Mouse (Mus musculus): ENCODE measurements around the gene Pde11a. TPM values are rescaled to one million over a fixed set of nuclear protein-coding genes. Genes with fewer than 3 reads are reported as not detected.

Pde11a gene
- polyA plus RNA-seq, 1 experiment from 2014 or later, result 0.73 TPM

DNA sequence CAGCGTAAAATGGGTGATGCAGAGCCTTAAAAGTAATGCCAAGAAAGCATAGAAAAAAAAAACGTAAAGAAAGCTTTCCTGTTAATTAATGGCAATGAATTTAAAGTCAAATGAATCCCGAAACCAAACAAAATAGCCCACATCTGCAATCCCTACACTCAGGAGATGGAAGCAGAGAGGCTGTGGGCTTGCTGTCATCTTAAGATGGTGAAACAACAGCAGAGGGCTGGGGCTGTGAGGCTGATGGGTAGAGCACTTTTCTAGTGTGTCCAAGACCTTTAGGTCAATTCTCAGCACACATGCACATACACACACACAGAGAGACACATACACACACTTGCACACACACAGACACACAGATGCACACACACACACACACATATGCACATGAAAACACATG is 12.4 kb downstream of the Pde11a start:
- H3K9me3 ChIP-seq (ENCODE audit: control insufficient read depth, low read length), result no peaks in the 10 kb centered on the region
- H3K4me2 ChIP-seq (ENCODE audit: low read length), result no peak overlapping the region
- no peak for ATAC-seq
- H3K4me3 ChIP-seq (replicated peaks; ENCODE audit: low read length), result no peak overlapping the region
- no peak overlapping the region for H3K9ac ChIP-seq (replicated peaks; ENCODE audit: low read depth, low read length)
- 84% methylated on average over 3 of the region's 3 CpGs for WGBS
- H3K27ac ChIP-seq (ENCODE audit: low read length), result no peak overlapping the region
- H3K4me1 ChIP-seq (replicated peaks; ENCODE audit: control insufficient read depth, insufficient read depth, low read length), result no peaks in the 10 kb centered on the region
- H3K36me3 ChIP-seq (ENCODE audit: control insufficient read depth, insufficient read depth), result no peaks in the 10 kb centered on the region
- H3K27me3 ChIP-seq (replicated peaks; ENCODE audit: control insufficient read depth, insufficient read depth, low read length), result no peaks in the 10 kb centered on the region

DNA sequence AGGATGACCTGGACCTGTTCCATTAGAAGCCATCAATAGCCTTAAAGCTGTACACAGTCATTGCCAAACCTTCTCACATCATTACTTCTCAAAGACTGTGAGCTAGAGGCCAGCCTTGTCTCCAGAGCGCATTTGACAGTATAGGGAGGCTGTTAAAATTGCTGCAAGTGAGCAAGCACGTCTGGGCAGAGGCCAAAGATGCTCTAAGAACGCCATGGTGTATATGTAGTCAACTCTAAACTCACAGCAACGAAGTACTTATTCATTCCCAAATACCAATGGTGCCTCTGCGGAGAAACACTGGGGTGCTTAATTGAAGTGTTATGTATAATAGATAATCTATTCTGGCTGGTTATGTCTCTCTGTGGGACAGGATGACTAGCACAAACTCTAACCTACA is 14.1 kb downstream of the Pde11a start:
- H3K4me3 ChIP-seq (replicated peaks; ENCODE audit: low read length), result no peak overlapping the region
- no peak overlapping the region for H3K4me2 ChIP-seq (ENCODE audit: low read length)
- no peak overlapping the region for H3K9ac ChIP-seq (replicated peaks; ENCODE audit: low read depth, low read length)
- H3K36me3 ChIP-seq (ENCODE audit: control insufficient read depth, insufficient read depth), result no peaks in the 10 kb centered on the region
- no peaks in the 10 kb centered on the region for H3K4me1 ChIP-seq (replicated peaks; ENCODE audit: control insufficient read depth, insufficient read depth, low read length)
- no peaks in the 10 kb centered on the region for H3K27me3 ChIP-seq (replicated peaks; ENCODE audit: control insufficient read depth, insufficient read depth, low read length)
- WGBS, result 73% methylated on average over 5 of the region's 5 CpGs
- ATAC-seq, result no peak
- no peaks in the 10 kb centered on the region for H3K9me3 ChIP-seq (ENCODE audit: control insufficient read depth, low read length)
- H3K27ac ChIP-seq (ENCODE audit: low read length), result no peak overlapping the region

DNA sequence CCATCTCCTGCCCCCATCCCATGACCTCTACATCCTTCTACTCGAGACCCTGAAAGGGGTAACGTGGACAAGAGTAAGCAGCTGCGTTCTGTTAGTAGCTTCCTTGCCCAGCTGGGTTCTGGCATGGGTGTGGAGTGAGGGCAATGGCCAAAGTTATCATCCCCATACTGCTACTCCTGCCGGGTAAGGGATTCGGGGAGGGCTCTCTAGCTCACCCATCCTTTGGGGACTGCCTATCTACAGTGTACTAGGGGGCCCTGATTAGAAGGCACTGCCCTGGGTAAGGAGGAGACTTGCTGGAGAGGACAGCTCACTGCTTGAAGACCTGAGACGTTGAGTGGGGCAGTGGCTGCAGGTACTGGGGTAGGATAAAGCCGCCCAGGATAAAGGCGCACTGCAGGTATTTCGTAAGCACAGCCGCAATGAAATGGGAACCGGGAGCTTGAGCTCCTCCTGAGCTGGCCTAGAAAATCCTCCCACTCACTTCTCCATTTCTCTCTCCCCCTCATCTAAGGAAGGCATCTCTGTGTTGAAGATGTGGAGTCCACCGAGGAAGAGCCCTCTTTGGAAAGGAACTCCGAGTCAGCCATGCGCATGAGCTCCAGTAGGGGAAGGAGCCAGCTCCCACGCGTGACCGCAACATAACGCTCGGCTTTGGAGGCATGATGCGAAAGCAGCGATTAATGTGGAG is 15.2 kb downstream of the Pde11a start:
- 87% methylated on average over 21 of the region's 21 CpGs for WGBS

DNA sequence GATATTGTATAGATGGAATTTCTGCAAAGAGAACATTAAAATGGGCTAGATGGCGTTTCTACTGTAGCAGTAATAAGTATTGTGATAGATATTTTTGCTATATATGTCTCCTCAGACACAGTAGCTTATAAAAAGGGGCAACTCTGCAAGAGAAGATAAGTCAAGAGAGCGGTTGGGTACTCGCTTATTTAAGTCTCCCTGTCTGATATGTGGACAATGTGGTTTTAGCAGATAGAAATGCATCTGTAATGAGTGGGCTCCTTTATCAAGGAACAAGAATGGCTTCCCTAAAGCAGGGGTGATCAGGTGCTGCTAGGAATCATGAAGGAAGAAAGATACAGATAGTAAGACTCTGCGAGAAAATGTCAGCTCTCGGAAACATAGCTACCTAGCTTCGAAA is 18.2 kb downstream of the Pde11a start:
- Histone ChIP-seq H3K27ac (ENCODE audit: low read length) (no peak overlapping the region), H3K27me3 (replicated peaks; ENCODE audit: control insufficient read depth, insufficient read depth, low read length) (no peaks in the 10 kb centered on the region), H3K36me3 (ENCODE audit: control insufficient read depth, insufficient read depth) (no peaks in the 10 kb centered on the region), H3K4me2 (ENCODE audit: low read length) (no peak overlapping the region), H3K9me3 (ENCODE audit: control insufficient read depth, low read length) (no peaks in the 10 kb centered on the region), H3K4me1 (replicated peaks; ENCODE audit: control insufficient read depth, insufficient read depth, low read length) (no peaks in the 10 kb centered on the region), H3K4me3 (replicated peaks; ENCODE audit: low read length) (no peak overlapping the region), H3K9ac (replicated peaks; ENCODE audit: low read depth, low read length) (no peak overlapping the region)
- ATAC-seq, result no peak
- WGBS, result 83% methylated on average over 6 of the region's 6 CpGs

More for the DNA sequence above, 15.2 kb downstream of the Pde11a start:
- H3K4me3 ChIP-seq (replicated peaks; ENCODE audit: low read length), result no peak overlapping the region
- no peak for ATAC-seq
- no peak overlapping the region for H3K4me2 ChIP-seq (ENCODE audit: low read length)
- H3K36me3 ChIP-seq (ENCODE audit: control insufficient read depth, insufficient read depth), result no peaks in the 10 kb centered on the region
- no peak overlapping the region for H3K9ac ChIP-seq (replicated peaks; ENCODE audit: low read depth, low read length)
- H3K9me3 ChIP-seq (ENCODE audit: control insufficient read depth, low read length), result no peaks in the 10 kb centered on the region
- H3K27me3 ChIP-seq (replicated peaks; ENCODE audit: control insufficient read depth, insufficient read depth, low read length), result no peaks in the 10 kb centered on the region
- H3K4me1 ChIP-seq (replicated peaks; ENCODE audit: control insufficient read depth, insufficient read depth, low read length), result no peaks in the 10 kb centered on the region
- H3K27ac ChIP-seq (ENCODE audit: low read length), result no peak overlapping the region

DNA sequence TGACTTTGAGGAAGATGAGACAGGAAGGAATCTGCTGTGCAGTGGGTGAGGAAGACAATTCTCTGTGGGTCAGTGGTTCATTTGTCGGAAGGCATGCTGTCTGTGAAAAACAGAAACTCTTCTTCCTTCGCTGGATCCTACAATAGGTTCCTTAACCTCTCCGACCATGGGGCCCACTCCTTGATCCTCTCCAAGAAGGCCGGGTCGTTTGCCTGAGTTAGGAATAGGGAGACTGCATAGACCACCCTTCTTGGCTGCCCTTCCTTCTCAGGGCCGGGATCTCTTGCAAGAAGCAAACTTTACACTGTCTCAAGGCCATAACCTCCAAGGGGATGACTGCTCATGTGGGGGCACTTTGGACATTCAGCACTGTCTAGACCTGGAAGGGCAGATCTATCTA is 19.3 kb downstream of the Pde11a start:
- no peaks in the 10 kb centered on the region for H3K4me1 ChIP-seq (replicated peaks; ENCODE audit: control insufficient read depth, insufficient read depth, low read length)
- ATAC-seq, result no peak
- H3K4me3 ChIP-seq (replicated peaks; ENCODE audit: low read length), result no peak overlapping the region

DNA sequence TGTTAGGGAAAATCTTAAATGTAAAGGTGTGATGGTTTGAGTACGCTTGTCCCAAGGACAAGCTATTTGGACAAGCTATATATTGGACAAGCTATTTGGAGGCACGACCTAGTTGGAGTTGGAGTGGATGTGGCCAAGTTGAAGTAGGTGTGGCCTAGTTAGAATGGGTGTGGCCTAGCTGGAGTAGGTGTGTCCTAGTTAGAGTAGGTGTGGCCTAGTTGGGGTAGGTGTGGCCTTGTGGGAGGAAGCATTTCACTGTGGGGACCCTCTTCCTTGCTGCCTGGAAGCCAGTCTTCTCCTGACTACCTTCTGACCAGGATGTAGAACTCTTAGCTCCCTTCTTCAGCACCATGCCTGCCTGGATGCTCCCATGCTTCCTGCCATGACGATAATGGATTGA is 50.9 kb downstream of the Pde11a start:
- Histone ChIP-seq H3K4me1 (replicated peaks; ENCODE audit: control insufficient read depth, insufficient read depth, low read length) (peaks cover 19% of the 10 kb centered on the region), H3K9me3 (ENCODE audit: control insufficient read depth, low read length) (no peaks in the 10 kb centered on the region), H3K27me3 (replicated peaks; ENCODE audit: control insufficient read depth, insufficient read depth, low read length) (no peaks in the 10 kb centered on the region), H3K9ac (replicated peaks; ENCODE audit: low read depth, low read length) (no peak overlapping the region), H3K4me2 (ENCODE audit: low read length) (no peak overlapping the region), H3K4me3 (replicated peaks; ENCODE audit: low read length) (no peak overlapping the region), H3K27ac (ENCODE audit: low read length) (no peak overlapping the region), H3K36me3 (ENCODE audit: control insufficient read depth, insufficient read depth) (no peaks in the 10 kb centered on the region)
- no peak for ATAC-seq
- 91% methylated on average over 3 of the region's 3 CpGs for WGBS

More for the DNA sequence above, 19.3 kb downstream of the Pde11a start:
- WGBS, result 94% methylated on average over 6 of the region's 6 CpGs
- Histone ChIP-seq H3K9ac (replicated peaks; ENCODE audit: low read depth, low read length) (no peak overlapping the region), H3K36me3 (ENCODE audit: control insufficient read depth, insufficient read depth) (no peaks in the 10 kb centered on the region), H3K27me3 (replicated peaks; ENCODE audit: control insufficient read depth, insufficient read depth, low read length) (no peaks in the 10 kb centered on the region), H3K9me3 (ENCODE audit: control insufficient read depth, low read length) (no peaks in the 10 kb centered on the region), H3K4me2 (ENCODE audit: low read length) (no peak overlapping the region), H3K27ac (ENCODE audit: low read length) (no peak overlapping the region)

DNA sequence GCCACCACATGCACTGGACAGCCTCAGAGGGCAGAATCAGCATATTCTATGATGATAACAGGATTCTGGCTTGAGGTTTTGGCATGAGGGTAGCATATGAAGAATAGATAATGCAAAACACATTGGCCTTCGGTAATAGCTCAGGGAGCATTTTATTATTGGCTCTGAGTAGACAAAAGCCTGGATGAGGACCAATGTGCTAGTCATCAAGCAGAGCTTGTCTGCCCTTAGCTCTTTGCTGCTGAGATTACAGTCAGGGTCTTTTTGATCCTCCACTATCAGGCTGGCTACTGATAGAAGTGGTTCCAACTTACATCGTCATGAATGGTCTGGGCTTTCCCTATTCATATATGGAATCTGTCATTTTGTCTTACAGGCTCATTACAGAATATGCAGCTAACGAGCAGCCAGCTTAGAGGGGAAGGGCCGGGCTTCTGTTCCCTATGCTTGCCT is 52.3 kb downstream of the Pde11a start:
- H3K27me3 ChIP-seq (replicated peaks; ENCODE audit: control insufficient read depth, insufficient read depth, low read length), result no peaks in the 10 kb centered on the region
- no peaks in the 10 kb centered on the region for H3K9me3 ChIP-seq (ENCODE audit: control insufficient read depth, low read length)
- H3K4me3 ChIP-seq (replicated peaks; ENCODE audit: low read length), result no peak overlapping the region
- peak overlapping the region; percentile 58; the same call in 1 of the 2 replicates for H3K27ac ChIP-seq (ENCODE audit: low read length)
- no peak overlapping the region for H3K9ac ChIP-seq (replicated peaks; ENCODE audit: low read depth, low read length)
- no peaks in the 10 kb centered on the region for H3K36me3 ChIP-seq (ENCODE audit: control insufficient read depth, insufficient read depth)
- ATAC-seq, result peak; percentile 51
- no peak overlapping the region for H3K4me2 ChIP-seq (ENCODE audit: low read length)
- peaks cover 19% of the 10 kb centered on the region for H3K4me1 ChIP-seq (replicated peaks; ENCODE audit: control insufficient read depth, insufficient read depth, low read length)
- 29% methylated on average over 4 of the region's 4 CpGs for WGBS

DNA sequence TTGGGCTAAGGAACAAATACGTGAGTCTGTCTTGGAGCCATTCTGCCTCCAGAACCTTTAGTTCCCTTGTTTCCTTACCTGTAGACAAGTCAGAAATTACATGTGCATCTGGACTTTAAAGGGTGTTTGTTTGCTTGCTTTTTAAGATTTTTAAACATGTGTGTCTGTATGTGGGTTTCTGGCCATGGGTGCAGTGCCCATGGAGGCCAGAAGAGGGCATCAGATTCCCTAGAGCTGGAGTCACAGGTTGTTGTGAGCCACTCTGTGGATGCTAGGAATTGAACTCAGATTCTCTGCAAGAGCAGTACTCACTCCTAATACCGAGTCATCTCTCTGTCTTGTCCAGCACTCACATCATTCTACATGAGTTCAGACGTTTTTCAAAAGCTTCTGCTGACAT is 53.4 kb downstream of the Pde11a start:
- Histone ChIP-seq H3K9ac (replicated peaks; ENCODE audit: low read depth, low read length) (no peak overlapping the region), H3K4me3 (replicated peaks; ENCODE audit: low read length) (no peak overlapping the region), H3K4me2 (ENCODE audit: low read length) (no peak overlapping the region), H3K4me1 (replicated peaks; ENCODE audit: control insufficient read depth, insufficient read depth, low read length) (peaks cover 19% of the 10 kb centered on the region), H3K27ac (ENCODE audit: low read length) (no peak overlapping the region), H3K27me3 (replicated peaks; ENCODE audit: control insufficient read depth, insufficient read depth, low read length) (no peaks in the 10 kb centered on the region), H3K9me3 (ENCODE audit: control insufficient read depth, low read length) (no peaks in the 10 kb centered on the region), H3K36me3 (ENCODE audit: control insufficient read depth, insufficient read depth) (no peaks in the 10 kb centered on the region)
- ATAC-seq, result no peak
- WGBS, result 79% methylated on average over 3 of the region's 3 CpGs

DNA sequence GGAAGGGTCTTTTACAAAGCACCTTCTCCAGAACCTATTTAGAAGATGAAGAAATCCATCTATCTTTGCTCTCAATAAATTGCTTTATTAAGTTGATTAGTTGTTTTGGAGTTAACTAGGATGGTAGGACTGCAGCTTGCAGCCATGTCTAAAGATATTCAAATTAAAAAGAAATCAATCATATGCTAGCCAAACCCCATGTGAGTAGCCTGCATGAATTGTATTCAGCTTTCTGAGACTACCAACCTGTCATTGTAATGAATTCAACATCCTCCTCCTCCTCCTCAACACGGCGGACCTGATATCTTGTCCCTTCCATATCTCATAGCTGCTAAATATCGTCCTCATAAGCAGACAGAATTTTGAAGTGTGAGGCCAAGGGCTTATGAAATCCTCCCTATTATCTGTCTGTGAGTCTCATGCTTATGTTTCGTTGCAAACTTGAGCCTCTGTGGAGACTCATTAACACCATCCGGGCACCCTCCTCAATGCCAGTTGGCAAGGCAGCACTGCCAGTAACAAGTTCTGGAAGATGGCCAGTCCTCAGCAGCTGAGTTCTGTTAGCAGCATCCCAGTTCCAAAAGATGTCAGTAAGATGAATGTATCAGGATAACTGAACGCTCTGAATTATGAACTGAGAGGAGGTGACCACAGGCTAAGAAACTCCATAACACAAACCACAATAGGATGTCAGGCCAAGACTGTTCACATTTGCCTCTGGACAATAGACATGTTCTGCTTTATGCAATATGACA is 55.0 kb downstream of the Pde11a start:
- 40% methylated on average over 6 of the region's 6 CpGs for WGBS
- H3K27me3 ChIP-seq (replicated peaks; ENCODE audit: control insufficient read depth, insufficient read depth, low read length), result no peaks in the 10 kb centered on the region
- H3K9me3 ChIP-seq (ENCODE audit: control insufficient read depth, low read length), result no peaks in the 10 kb centered on the region
- H3K9ac ChIP-seq (replicated peaks; ENCODE audit: low read depth, low read length), result no peak overlapping the region
- H3K36me3 ChIP-seq (ENCODE audit: control insufficient read depth, insufficient read depth), result no peaks in the 10 kb centered on the region
- no peak overlapping the region for H3K4me3 ChIP-seq (replicated peaks; ENCODE audit: low read length)
- peak overlapping the region; percentile 10; the same call in 1 of the 2 replicates for H3K4me2 ChIP-seq (ENCODE audit: low read length)
- H3K27ac ChIP-seq (ENCODE audit: low read length), result peak overlapping the region; percentile 76
- ATAC-seq, result peak; percentile 94
- peaks cover 19% of the 10 kb centered on the region for H3K4me1 ChIP-seq (replicated peaks; ENCODE audit: control insufficient read depth, insufficient read depth, low read length)

Data from forebrain, embryonic 16.5 days (tissue).